Mouse (Mus musculus): ENCODE measurements around the gene Cdkl2. TPM values are rescaled to one million over a fixed set of nuclear protein-coding genes. Genes with fewer than 3 reads are reported as not detected.

Cdkl2 gene
- polyA plus RNA-seq, 1 experiment from 2014 or later, result 0.35 TPM

GRCm38 (mm10) chr5:92063192-92063591 lies 19.5 kb upstream of the Cdkl2 start:
- Histone ChIP-seq H3K4me3 (no peak overlapping the region), H3K9me3 (replicated peaks) (no peaks in the 10 kb centered on the region), H3K4me2 (no peak overlapping the region), H3K36me3 (peaks cover 79% of the 10 kb centered on the region), H3K27me3 (replicated peaks) (no peaks in the 10 kb centered on the region), H3K4me1 (0 out of 2 replicates have a peak, but pooled peaks cover 5% of the 10 kb centered on the region), H3K27ac (no peak overlapping the region), H3K9ac (no peak overlapping the region)
- 90% methylated on average over 2 of the region's 2 CpGs for WGBS (ENCODE audit: insufficient replicate concordance)
- no peak for ATAC-seq

DNA sequence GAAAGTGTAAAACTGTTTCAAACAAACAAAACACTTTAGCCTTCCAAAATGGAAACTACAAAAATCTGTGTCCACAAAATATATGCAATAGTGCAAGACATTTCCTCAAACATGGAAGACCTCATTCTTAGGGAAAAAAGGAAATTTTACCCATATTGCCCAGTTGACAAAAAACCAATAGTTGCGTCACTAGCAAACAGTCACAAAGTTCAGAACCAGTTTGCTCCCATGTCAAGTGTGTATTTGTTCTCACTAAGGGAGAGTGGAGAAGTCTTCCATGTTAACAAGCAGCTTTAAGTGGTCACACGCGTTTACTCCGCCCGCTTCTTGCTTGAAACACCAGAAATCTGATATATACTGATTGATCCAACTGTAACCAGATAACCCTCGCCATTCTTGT lies 9.2 kb upstream of the Cdkl2 start:
- H3K9ac ChIP-seq, result no peak overlapping the region
- no peaks in the 10 kb centered on the region for H3K27me3 ChIP-seq (replicated peaks)
- H3K4me3 ChIP-seq, result no peak overlapping the region
- H3K4me2 ChIP-seq, result no peak overlapping the region
- no peaks in the 10 kb centered on the region for H3K4me1 ChIP-seq
- H3K9me3 ChIP-seq (replicated peaks), result no peaks in the 10 kb centered on the region
- H3K27ac ChIP-seq, result no peak overlapping the region
- WGBS (ENCODE audit: insufficient replicate concordance), result 83% methylated on average over 6 of the region's 6 CpGs
- ATAC-seq, result no peak
- H3K36me3 ChIP-seq, result peaks cover 58% of the 10 kb centered on the region

- ATAC-seq, result no peak
- H3K4me2 ChIP-seq, result no peak overlapping the region
- H3K4me3 ChIP-seq, result no peak overlapping the region
- no peaks in the 10 kb centered on the region for H3K27me3 ChIP-seq (replicated peaks)
- WGBS (ENCODE audit: insufficient replicate concordance), result 81% methylated on average over 3 of the region's 3 CpGs
- H3K4me1 ChIP-seq, result no peaks in the 10 kb centered on the region
- no peak overlapping the region for H3K27ac ChIP-seq
- no peak overlapping the region for H3K9ac ChIP-seq
- no peaks in the 10 kb centered on the region for H3K9me3 ChIP-seq (replicated peaks)
- peaks cover 34% of the 10 kb centered on the region for H3K36me3 ChIP-seq
Observed at GRCm38 (mm10) chr5:92050419-92050818, 6.7 kb upstream of the Cdkl2 start.

- Histone ChIP-seq H3K27me3 (replicated peaks) (peaks cover 32% of the 10 kb centered on the region), H3K9me3 (replicated peaks) (no peaks in the 10 kb centered on the region), H3K4me2 (peak overlapping the region; percentile 93), H3K4me3 (peak overlapping the region; percentile 76), H3K27ac (0 out of 2 replicates have a peak overlapping the region, but pooled peaks have one; percentile 36), H3K4me1 (peaks cover 13% of the 10 kb centered on the region), H3K9ac (peak overlapping the region; percentile 67), H3K36me3 (no peaks in the 10 kb centered on the region)
- under 1% methylated on average over 68 of the region's 68 CpGs for WGBS (ENCODE audit: insufficient replicate concordance)
- ATAC-seq, result peak; percentile 100
Observed at GRCm38 (mm10) chr5:92042377-92043348, 1.0 kb downstream of the Cdkl2 start.

GRCm38 (mm10) chr5:92019960-92020359 lies 23.7 kb downstream of the Cdkl2 start:
- H3K4me3 ChIP-seq, result no peak overlapping the region
- H3K27me3 ChIP-seq (replicated peaks), result 0 out of 2 replicates have a peak, but pooled peaks cover 3% of the 10 kb centered on the region
- H3K36me3 ChIP-seq, result no peaks in the 10 kb centered on the region
- no peaks in the 10 kb centered on the region for H3K4me1 ChIP-seq
- ATAC-seq, result no peak
- WGBS (ENCODE audit: insufficient replicate concordance), result 13% methylated on average over 2 of the region's 2 CpGs
- no peak overlapping the region for H3K4me2 ChIP-seq
- no peak overlapping the region for H3K9ac ChIP-seq
- H3K9me3 ChIP-seq (replicated peaks), result no peaks in the 10 kb centered on the region
- no peak overlapping the region for H3K27ac ChIP-seq

GRCm38 (mm10) chr5:92011756-92012155 lies 31.9 kb downstream of the Cdkl2 start:
- no peaks in the 10 kb centered on the region for H3K27me3 ChIP-seq (replicated peaks)
- no peak overlapping the region for H3K9ac ChIP-seq
- no peak overlapping the region for H3K4me2 ChIP-seq
- no peak overlapping the region for H3K27ac ChIP-seq
- H3K4me1 ChIP-seq, result no peaks in the 10 kb centered on the region
- no peaks in the 10 kb centered on the region for H3K9me3 ChIP-seq (replicated peaks)
- H3K4me3 ChIP-seq, result no peak overlapping the region
- H3K36me3 ChIP-seq, result no peaks in the 10 kb centered on the region
- WGBS (ENCODE audit: insufficient replicate concordance), result 54% methylated on average over 7 of the region's 7 CpGs
- no peak for ATAC-seq

DNA sequence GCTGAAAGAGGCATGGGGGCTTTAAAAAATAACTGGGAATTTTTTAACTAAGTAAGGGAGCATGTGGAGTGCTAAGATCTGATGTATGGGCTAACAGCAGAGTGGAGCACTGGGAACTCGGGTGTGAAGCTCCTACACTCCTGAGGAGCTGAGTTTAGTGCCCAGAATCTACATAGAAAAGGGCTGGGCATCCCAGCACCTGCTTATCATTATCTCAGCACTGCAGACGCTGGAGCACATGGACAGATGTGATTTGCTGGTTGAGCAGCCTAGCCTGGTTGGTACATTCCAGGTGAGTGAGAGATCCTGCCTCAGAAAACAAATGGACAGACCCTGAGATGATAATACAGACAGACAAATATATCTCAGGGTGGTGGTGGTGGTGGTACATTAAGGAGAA lies 33.9 kb downstream of the Cdkl2 start:
- no peaks in the 10 kb centered on the region for H3K36me3 ChIP-seq
- H3K4me3 ChIP-seq, result no peak overlapping the region
- H3K9me3 ChIP-seq (replicated peaks), result no peaks in the 10 kb centered on the region
- ATAC-seq, result peak; percentile 51; the same call in 1 of the 2 replicates
- no peaks in the 10 kb centered on the region for H3K27me3 ChIP-seq (replicated peaks)
- H3K9ac ChIP-seq, result no peak overlapping the region
- no peak overlapping the region for H3K4me2 ChIP-seq
- no peaks in the 10 kb centered on the region for H3K4me1 ChIP-seq
- 19% methylated on average over 2 of the region's 2 CpGs for WGBS (ENCODE audit: insufficient replicate concordance)
- no peak overlapping the region for H3K27ac ChIP-seq

DNA sequence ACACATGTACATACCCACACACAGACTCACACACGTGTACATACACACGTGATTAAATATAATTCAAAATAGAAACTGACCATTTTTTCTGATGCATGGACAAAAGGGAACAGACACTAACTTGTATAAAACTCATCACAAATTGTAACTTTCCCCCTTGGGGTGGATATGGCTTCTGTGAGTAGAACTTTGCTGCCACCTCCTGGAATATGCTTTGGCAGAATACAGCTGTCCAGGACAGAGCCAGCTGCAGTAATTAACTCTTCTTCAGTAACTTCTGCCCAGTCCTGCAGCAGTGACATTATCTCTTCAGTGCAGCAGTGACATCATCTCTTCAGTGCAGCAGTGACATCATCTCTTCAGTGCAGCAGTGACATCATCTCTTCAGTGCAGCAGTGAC lies 40.7 kb downstream of the Cdkl2 start:
- H3K9ac ChIP-seq, result no peak overlapping the region
- H3K4me2 ChIP-seq, result no peak overlapping the region
- no peak for ATAC-seq
- H3K36me3 ChIP-seq, result no peaks in the 10 kb centered on the region
- no peaks in the 10 kb centered on the region for H3K27me3 ChIP-seq (replicated peaks)
- peaks cover 5% of the 10 kb centered on the region; the same call in 1 of the 2 replicates for H3K9me3 ChIP-seq (replicated peaks)
- H3K27ac ChIP-seq, result no peak overlapping the region
- H3K4me1 ChIP-seq, result no peaks in the 10 kb centered on the region
- 46% methylated on average over 2 of the region's 2 CpGs for WGBS (ENCODE audit: insufficient replicate concordance)
- H3K4me3 ChIP-seq, result no peak overlapping the region

DNA sequence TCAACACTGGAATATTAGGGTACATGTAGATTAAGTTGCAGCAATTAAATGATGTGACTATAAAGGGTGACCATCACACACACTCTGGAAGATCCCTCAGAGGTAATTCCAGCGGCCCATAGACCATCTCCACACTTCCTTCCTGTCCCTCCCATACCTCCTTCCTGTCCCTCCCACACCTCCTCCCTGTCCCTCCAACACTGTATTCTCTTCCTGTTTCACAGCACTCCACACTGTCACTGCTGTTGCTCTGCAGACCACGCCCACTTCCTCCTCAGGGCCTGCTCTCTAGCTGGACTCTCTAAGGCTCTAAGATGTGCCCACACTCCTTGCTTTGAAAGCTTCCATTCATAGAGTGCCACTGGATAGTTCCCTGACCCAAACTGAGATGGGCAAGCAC lies 42.9 kb downstream of the Cdkl2 start:
- WGBS (ENCODE audit: insufficient replicate concordance), result 19% methylated on average over 2 of the region's 2 CpGs
- H3K4me2 ChIP-seq, result no peak overlapping the region
- H3K4me3 ChIP-seq, result no peak overlapping the region
- H3K36me3 ChIP-seq, result no peaks in the 10 kb centered on the region
- H3K4me1 ChIP-seq, result no peaks in the 10 kb centered on the region
- no peaks in the 10 kb centered on the region for H3K27me3 ChIP-seq (replicated peaks)
- no peak overlapping the region for H3K9ac ChIP-seq
- no peak for ATAC-seq
- H3K9me3 ChIP-seq (replicated peaks), result peaks cover 5% of the 10 kb centered on the region; the same call in 1 of the 2 replicates
- H3K27ac ChIP-seq, result no peak overlapping the region

GRCm38 (mm10) chr5:91994546-91994945 lies 49.1 kb downstream of the Cdkl2 start:
- H3K36me3 ChIP-seq, result no peaks in the 10 kb centered on the region
- no peak overlapping the region for H3K9ac ChIP-seq
- no peak overlapping the region for H3K4me3 ChIP-seq
- H3K9me3 ChIP-seq (replicated peaks), result peaks cover 5% of the 10 kb centered on the region; the same call in 1 of the 2 replicates
- no peak for ATAC-seq
- no peak overlapping the region for H3K27ac ChIP-seq
- H3K4me2 ChIP-seq, result no peak overlapping the region
- no peaks in the 10 kb centered on the region for H3K4me1 ChIP-seq
- H3K27me3 ChIP-seq (replicated peaks), result no peaks in the 10 kb centered on the region
- WGBS (ENCODE audit: insufficient replicate concordance), result 61% methylated on average over 13 of the region's 13 CpGs

DNA sequence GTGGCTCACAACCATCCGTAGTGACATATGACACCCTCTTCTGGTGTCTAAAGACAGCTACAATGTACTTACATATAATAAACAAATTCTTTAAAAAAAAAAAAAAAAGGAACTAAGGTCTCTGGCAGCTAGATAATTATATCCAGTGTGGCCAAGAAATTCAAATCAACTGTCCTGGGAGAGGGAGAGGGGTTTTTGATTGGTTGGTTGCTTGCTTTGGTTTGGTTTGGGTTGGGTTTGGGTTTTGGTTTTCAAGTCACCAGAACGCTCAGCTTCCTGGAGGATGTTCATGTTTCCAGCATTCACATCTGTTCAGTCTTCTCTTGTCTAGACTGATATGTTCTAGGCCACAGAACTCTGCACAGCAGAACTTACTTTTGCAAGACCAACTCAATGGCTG lies 50.6 kb downstream of the Cdkl2 start:
- Histone ChIP-seq H3K36me3 (no peaks in the 10 kb centered on the region), H3K9ac (no peak overlapping the region), H3K27ac (no peak overlapping the region), H3K9me3 (replicated peaks) (no peaks in the 10 kb centered on the region), H3K4me2 (no peak overlapping the region), H3K4me3 (no peak overlapping the region), H3K4me1 (no peaks in the 10 kb centered on the region), H3K27me3 (replicated peaks) (no peaks in the 10 kb centered on the region)
- no peak for ATAC-seq
- WGBS (ENCODE audit: insufficient replicate concordance), result 64% methylated on average over 2 of the region's 2 CpGs

DNA sequence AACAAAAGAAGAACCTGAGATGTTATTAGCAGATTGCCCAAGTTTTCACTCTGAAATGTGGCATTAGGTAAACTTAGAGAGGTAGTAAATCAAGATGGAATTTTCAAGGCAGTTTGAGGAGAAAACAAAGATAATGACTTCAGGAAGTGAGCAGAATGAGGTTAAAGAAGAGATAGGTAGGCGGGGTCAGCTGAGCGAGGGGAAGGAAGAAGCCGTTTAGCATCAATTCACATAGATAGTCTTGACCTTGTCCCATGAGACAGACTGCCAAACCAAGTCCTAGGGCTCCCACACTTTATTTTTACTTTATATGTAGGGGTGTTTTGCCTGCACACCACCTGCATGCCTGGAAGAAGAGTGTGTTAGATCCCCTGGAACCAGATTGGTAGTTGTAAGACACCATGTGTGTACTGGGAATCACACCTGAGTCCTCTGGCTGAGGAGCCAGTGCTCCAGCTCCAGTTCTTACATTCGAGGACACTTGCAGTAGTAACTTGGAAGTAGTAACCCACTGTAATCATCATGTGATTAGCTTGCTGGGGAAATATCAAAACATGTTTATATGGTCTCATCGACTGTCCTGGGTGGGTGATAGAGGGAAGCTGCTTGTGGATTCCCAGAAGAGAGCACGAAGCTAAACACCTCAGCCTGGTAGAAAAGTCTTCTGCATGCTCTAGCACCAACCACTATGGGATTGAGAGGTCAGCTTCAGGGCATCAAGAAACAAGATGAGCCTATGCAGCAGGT lies 52.3 kb downstream of the Cdkl2 start:
- no peak for ATAC-seq
- H3K4me2 ChIP-seq, result no peak overlapping the region
- no peak overlapping the region for H3K27ac ChIP-seq
- H3K9ac ChIP-seq, result no peak overlapping the region
- no peaks in the 10 kb centered on the region for H3K4me1 ChIP-seq
- no peaks in the 10 kb centered on the region for H3K36me3 ChIP-seq
- 58% methylated on average over 6 of the region's 6 CpGs for WGBS (ENCODE audit: insufficient replicate concordance)
- H3K4me3 ChIP-seq, result no peak overlapping the region
- no peaks in the 10 kb centered on the region for H3K9me3 ChIP-seq (replicated peaks)
- no peaks in the 10 kb centered on the region for H3K27me3 ChIP-seq (replicated peaks)

Measured in liver, embryonic 12.5 days (tissue).